Mouse (Mus musculus) lung, postnatal 4 days (tissue): Measurements from ENCODE around the gene Fbh1.

ENCODE experiments used
- DNase-seq, 2 experiments: peaks; one replicate each; pipeline ENCODE4 v3.0.0; 2021

Gene Fbh1

GRCm38 (mm10) chr2:11777091-11778068 is at the start of gene Fbh1, which contains the start of gene Ankrd16:
Gene Fbh1 (minus strand): TSS chr2:11777582.
Gene Ankrd16 (plus strand): TSS chr2:11777876.
- peak; percentile 100 for DNase-seq

GRCm38 (mm10) chr2:11801299-11801930 is 24.0 kb upstream of the Fbh1 start:
- DNase-seq = no peak

- DNase-seq = no peak
Measured at GRCm38 (mm10) chr2:11797930-11798364, 20.6 kb upstream of the Fbh1 start.

GRCm38 (mm10) chr2:11794668-11795067 is 17.3 kb upstream of the Fbh1 start:
- no peak for DNase-seq

- no peak for DNase-seq
Measured at GRCm38 (mm10) chr2:11784159-11784558, 6.8 kb upstream of the Fbh1 start.

- peak; percentile 89 to 90 for DNase-seq
Measured at GRCm38 (mm10) chr2:11778087-11778823, 873 bp upstream of the Fbh1 start.

GRCm38 (mm10) chr2:11776415-11776814 is 967 bp downstream of the Fbh1 start:
- DNase-seq = no peak

- DNase-seq = no peak
Measured at GRCm38 (mm10) chr2:11775121-11775520, 2.3 kb downstream of the Fbh1 start.

- DNase-seq = no peak
Measured at GRCm38 (mm10) chr2:11774426-11774825, 3.0 kb downstream of the Fbh1 start.

GRCm38 (mm10) chr2:11772401-11772800 is 5.0 kb downstream of the Fbh1 start:
- DNase-seq = no peak

GRCm38 (mm10) chr2:11771701-11772100 is 5.7 kb downstream of the Fbh1 start:
- no peak for DNase-seq

GRCm38 (mm10) chr2:11767161-11767545 is 10.2 kb downstream of the Fbh1 start:
- no peak for DNase-seq

GRCm38 (mm10) chr2:11766485-11767160 is 10.8 kb downstream of the Fbh1 start:
- DNase-seq = no peak

GRCm38 (mm10) chr2:11765694-11766093 is 11.7 kb downstream of the Fbh1 start:
- peak; percentile 19 to 52 for DNase-seq

GRCm38 (mm10) chr2:11762541-11762940 is 14.8 kb downstream of the Fbh1 start:
- DNase-seq = no peak

- no peak for DNase-seq
Measured at GRCm38 (mm10) chr2:11739516-11740051, 37.8 kb downstream of the Fbh1 start.

- no peak for DNase-seq
Measured at GRCm38 (mm10) chr2:11738794-11739193, 38.6 kb downstream of the Fbh1 start.

GRCm38 (mm10) chr2:11735853-11736252 is 41.5 kb downstream of the Fbh1 start:
- DNase-seq = no peak

GRCm38 (mm10) chr2:11732978-11733377 is 44.4 kb downstream of the Fbh1 start:
- no peak for DNase-seq

GRCm38 (mm10) chr2:11729091-11729490 is 48.3 kb downstream of the Fbh1 start:
- DNase-seq = no peak

- no peak for DNase-seq
Measured at GRCm38 (mm10) chr2:11727574-11727973, 49.8 kb downstream of the Fbh1 start.

GRCm38 (mm10) chr2:11722564-11722963 is 54.8 kb downstream of the Fbh1 start:
- DNase-seq = no peak
